In genomic region chr16:32608344-32608711, GRCm38 (mm10) we compare ENCODE assay signal across 8 mouse cellular contexts. TPM values are rescaled to one million over a fixed set of nuclear protein-coding genes. Genes with fewer than 3 reads are reported as not detected.
DNase-seq lines count a peak whose midpoint lies in the region; ATAC-seq and TF ChIP-seq lines count a peak whose summit lies in the region.

No protein-coding gene starts in this region.

- H3K36me3 ChIP-seq in heart, embryonic 15.5 days: no peaks in the 10 kb centered on the region
- peaks cover 7 to 26% of the 10 kb centered on the region in 2 experiments; a peak in 3 of 4 replicates for H3K36me3 ChIP-seq in MEL (ENCODE audit: control insufficient read depth in 1 of 2, insufficient read depth in 2 of 2, low read length in 2 of 2)
- H3K36me3 ChIP-seq in hindbrain, embryonic 10.5 days: peaks cover 5% of the 10 kb centered on the region; the same call in 1 of the 2 replicates
- H3K36me3 ChIP-seq in macrophage (ENCODE audit: inconsistent target): no peaks in the 10 kb centered on the region

- H3K79me2 ChIP-seq in MEL (ENCODE audit: control insufficient read depth, insufficient read depth, low read length, poor library complexity) (peaks cover 39% of the 10 kb centered on the region), macrophage (ENCODE audit: inconsistent target) (peaks cover 38% of the 10 kb centered on the region)

- H3K4me1 ChIP-seq in heart, embryonic 15.5 days (replicated peaks): peaks cover 15% of the 10 kb centered on the region
- peaks cover 12 to 24% of the 10 kb centered on the region in 2 experiments for H3K4me1 ChIP-seq in MEL (ENCODE audit: control insufficient read depth in 1 of 2, insufficient read depth in 2 of 2, low read length in 2 of 2)
- peaks cover 26% of the 10 kb centered on the region for H3K4me1 ChIP-seq in hindbrain, embryonic 10.5 days (replicated peaks)

- no peaks in the 10 kb centered on the region for H3K9me3 ChIP-seq in heart, embryonic 15.5 days (replicated peaks)
- H3K9me3 ChIP-seq in MEL (replicated peaks; ENCODE audit: insufficient read depth, low read length): no peaks in the 10 kb centered on the region
- H3K9me3 ChIP-seq in hindbrain, embryonic 10.5 days: no peaks in the 10 kb centered on the region

- TF ChIP-seq POLR2A in MEL (IDR thresholded peaks at IDR 0.05; ENCODE audit: control insufficient read depth in 1 of 2, insufficient read depth in 1 of 2, low read depth in 1 of 2, low read length in 2 of 2, poor library complexity in 1 of 2): no peak

- TF ChIP-seq RAD21 in MEL (IDR thresholded peaks at IDR 0.05; ENCODE audit: low read depth, low read length): no peak

- TF ChIP-seq CTCF in MEL (IDR thresholded peaks at IDR 0.05 in 2 of 3, conservative IDR thresholded peaks at IDR 0.05 in 1 of 3; ENCODE audit: control insufficient read depth in 1 of 3, insufficient read depth in 1 of 3, low read depth in 2 of 3, low read length in 3 of 3, poor library complexity in 1 of 3, severe bottlenecking in 1 of 3): no peak

- H3K27ac ChIP-seq in heart, embryonic 15.5 days: peak overlapping the region; percentile 97
- H3K27ac ChIP-seq in MEL (ENCODE audit: control insufficient read depth, low read depth, low read length) (peak overlapping the region; percentile 81), macrophage (peak overlapping the region; percentile 45)
- H3K27ac ChIP-seq in hindbrain, embryonic 10.5 days: peak overlapping the region; percentile 98

- TF ChIP-seq EP300 in MEL (IDR thresholded peaks at IDR 0.05; ENCODE audit: low read depth in 1 of 2, low read length in 2 of 2): peak in 1 of 2 experiments; percentile 10; a peak in 2 of 4 replicates

- no peak for ATAC-seq in heart, embryonic 15.5 days (replicated peaks; ENCODE audit: insufficient number of reproducible peaks, insufficient read depth, low FRiP score, low read depth)
- no peak for ATAC-seq in megakaryocyte-erythroid progenitor cell, adult 5-6 weeks (replicated peaks; ENCODE audit: low FRiP score, low TSS enrichment, poor library complexity, severe bottlenecking)

- H3K4me2 ChIP-seq in heart, embryonic 15.5 days: peak overlapping the region; percentile 93

- H3K27me3 ChIP-seq in heart, embryonic 15.5 days: no peaks in the 10 kb centered on the region
- no peaks in the 10 kb centered on the region; a peak in 2 of 4 replicates for H3K27me3 ChIP-seq in MEL (ENCODE audit: control insufficient read depth in 1 of 2, insufficient read depth in 2 of 2, low read length in 2 of 2)
- H3K27me3 ChIP-seq in hindbrain, embryonic 10.5 days (ENCODE audit: insufficient read depth, poor library complexity, severe bottlenecking): peaks cover 17% of the 10 kb centered on the region; the same call in 1 of the 2 replicates

- no peak for DNase-seq in heart, postnatal 10 days
- no peak for DNase-seq in MEL (ENCODE audit: low read depth, low spot score)
- DNase-seq in hindbrain, embryonic 10.5 days (ENCODE audit: low spot score): no peak
- no peak for DNase-seq in urinary bladder, postnatal 25 days (ENCODE audit: low spot score)
- DNase-seq in gastrocnemius, postnatal 10 days: no peak

- H3K9ac ChIP-seq in heart, embryonic 15.5 days: no peak overlapping the region
- peak overlapping the region; percentile 62 for H3K9ac ChIP-seq in MEL (ENCODE audit: control insufficient read depth, low read depth, low read length, poor library complexity, severe bottlenecking)

- peak overlapping the region; percentile 95 for H3K4me3 ChIP-seq in heart, embryonic 15.5 days
- H3K4me3 ChIP-seq in MEL (ENCODE audit: control insufficient read depth in 1 of 2, insufficient read depth in 1 of 2, low read depth in 2 of 2, low read length in 2 of 2) (peak overlapping the region; percentile 28 to 49), macrophage (ENCODE audit: inconsistent target) (peak overlapping the region; percentile 62; the same call in 1 of the 2 replicates)
- H3K4me3 ChIP-seq in hindbrain, embryonic 10.5 days: peak overlapping the region; percentile 91

- 7% methylated on average over 8 of the region's 8 CpGs for WGBS in heart, embryonic 15.5 days
- 12% methylated on average over 8 of the region's 8 CpGs for WGBS in hindbrain, embryonic 10.5 days
- WGBS in macrophage (ENCODE audit: missing documents): 14% methylated on average over 8 of the region's 8 CpGs

- intact Hi-C loops in heart, postnatal 10 days (cut with DNase I): no loop called here

TF ChIP-seq in MEL, 35 proteins besides CTCF, POLR2A, EP300 and RAD21:
- TF ChIP-seq MXI1 (IDR thresholded peaks at IDR 0.05; ENCODE audit: low read depth, low read length): no peak
- TF ChIP-seq ZNF384 (IDR thresholded peaks at IDR 0.05; ENCODE audit: low read depth, low read length): peak; percentile 83

RNA-seq across cellular contexts. Expression of gene Tfrc, which starts 0.4 kb away (rescaled TPM):
- polyA plus RNA-seq in heart, embryonic 15.5 days (2015; fragmentation: Nextera tagmentation; extraction: Ambion mirVana): 34.5 and 34.8 TPM in 2 replicates
- 100 to 1,000 TPM; 180 to 317 TPM for total RNA-seq in heart, postnatal 10 days (2021)
- total RNA-seq in MEL (2012; rRNA removed): 156 and 234 TPM in 2 replicates
- polyA plus RNA-seq in MEL (2012; ENCODE audit: insufficient read depth in 1 of 2, insufficient read length in 2 of 2, low read depth in 1 of 2, low replicate concordance in 2 of 2, missing spikeins in 1 of 2): 100 to 1,000 TPM in 1 of 2 experiments, 10 to 100 TPM in 1; 90.9 to 106 TPM
- 42.5 and 69.9 TPM in 2 replicates for polyA plus RNA-seq in hindbrain, embryonic 10.5 days (2016; fragmentation: Nextera tagmentation; extraction: Ambion mirVana)
- 100 to 1,000 TPM in 19 of 26 experiments, 10 to 100 TPM in 7; 17.1 to 870 (median 238) TPM for total RNA-seq in macrophage (2018; cell fraction: chromatin; rRNA removed)
- 1,000 to 10,000 TPM in 3 of 26 experiments, 100 to 1,000 TPM in 23; 115 to 1,267 (median 399) TPM for total RNA-seq in macrophage (2018; cell fraction: cytosol; rRNA removed)
- 1,000 to 10,000 TPM in 1 of 26 experiments, 100 to 1,000 TPM in 24, 10 to 100 TPM in 1; 68.9 to 1,011 (median 406) TPM for total RNA-seq in macrophage (2018; cell fraction: nucleus; rRNA removed)
- 327 to 500 TPM (median 495 TPM) in 3 replicates for polyA plus RNA-seq in macrophage (2018)
- 100 to 1,000 TPM; 160 to 197 TPM for total RNA-seq in gastrocnemius, postnatal 10 days (2021)
- 316 and 327 TPM in 2 replicates for total RNA-seq in megakaryocyte-erythroid progenitor cell, adult 5-6 weeks (2014; fragmentation: Nextera tagmentation)
- total RNA-seq in megakaryocyte-erythroid progenitor cell, adult 5-6 weeks (2017): 261 and 333 TPM in 2 replicates

RNA-seq across cellular contexts. Expression of gene Tnk2, which starts 35.3 kb away (rescaled TPM):
- 6.9 and 9.5 TPM in 2 replicates for polyA plus RNA-seq in heart, embryonic 15.5 days (2015; fragmentation: Nextera tagmentation; extraction: Ambion mirVana)
- total RNA-seq in heart, postnatal 10 days (2021): 10 to 100 TPM; 39.0 to 41.3 TPM
- 30.3 and 34.8 TPM in 2 replicates for total RNA-seq in MEL (2012; rRNA removed)
- polyA plus RNA-seq in MEL (2012; ENCODE audit: insufficient read depth in 1 of 2, insufficient read length in 2 of 2, low read depth in 1 of 2, low replicate concordance in 2 of 2, missing spikeins in 1 of 2) (10 to 100 TPM in 1 of 2 experiments, not detected in 1; 77.0 TPM), macrophage (2018) (0.66 to 3.8 TPM (median 1.1 TPM) in 3 replicates)
- 7.8 and 8.4 TPM in 2 replicates for polyA plus RNA-seq in hindbrain, embryonic 10.5 days (2016; fragmentation: Nextera tagmentation; extraction: Ambion mirVana)
- 10 to 100 TPM in 1 of 26 experiments, 1 to 10 TPM in 25; 1.3 to 10.7 (median 4.9) TPM for total RNA-seq in macrophage (2018; cell fraction: chromatin; rRNA removed)
- 1 to 10 TPM in 23 of 26 experiments, under 1 TPM in 3; 0.84 to 3.3 (median 1.7) TPM for total RNA-seq in macrophage (2018; cell fraction: cytosol; rRNA removed)
- 1 to 10 TPM; 1.1 to 8.8 (median 2.6) TPM for total RNA-seq in macrophage (2018; cell fraction: nucleus; rRNA removed)
- total RNA-seq in gastrocnemius, postnatal 10 days (2021): 10 to 100 TPM; 51.6 to 82.2 TPM
- total RNA-seq in megakaryocyte-erythroid progenitor cell, adult 5-6 weeks (2014; fragmentation: Nextera tagmentation): 45.7 and 54.4 TPM in 2 replicates
- 27.7 and 28.6 TPM in 2 replicates for total RNA-seq in megakaryocyte-erythroid progenitor cell, adult 5-6 weeks (2017)

Comparison
In these comparisons a context has a peak if more than half of its experiments do, and no peak if none do; other contexts are left out.
1. H3K27ac ChIP-seq: peak in every context shown above with its lines; median percentile 98 in hindbrain, embryonic 10.5 days; 97 in heart, embryonic 15.5 days; 81 in MEL; 45 in macrophage.
2. H3K4me3 ChIP-seq: peak in every context shown above with its lines; median percentile 95 in heart, embryonic 15.5 days; 91 in hindbrain, embryonic 10.5 days; 62 in macrophage; 38 in MEL.